Comparison of ENCODE assay signal across 8 mouse cellular contexts in the genomic region with DNA sequence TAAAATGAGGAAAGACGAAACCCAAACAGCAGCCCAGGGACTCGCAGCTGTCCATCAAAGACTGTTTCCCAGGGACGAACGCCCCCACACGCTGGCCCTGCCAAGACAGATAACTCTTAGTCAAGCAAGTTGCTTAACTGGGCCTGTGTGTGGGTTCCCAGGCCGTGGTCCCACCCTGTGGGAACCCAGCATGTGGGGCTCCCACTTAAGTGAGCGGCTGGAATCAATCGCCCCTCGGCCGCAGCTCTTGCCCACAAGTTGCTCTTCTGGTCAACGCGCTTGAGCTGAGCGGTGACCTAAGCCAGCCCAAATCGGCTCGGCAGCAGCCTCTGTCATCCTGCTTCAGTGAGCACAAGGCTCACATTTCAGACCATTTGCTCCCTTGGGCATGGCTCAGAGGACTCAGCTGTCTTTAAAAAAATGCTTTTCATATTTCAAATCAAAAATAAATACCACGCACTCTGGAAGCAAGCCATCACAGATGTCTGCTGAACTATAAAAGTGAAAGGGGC. TPM values are rescaled to one million over a fixed set of nuclear protein-coding genes. Genes with fewer than 3 reads are reported as not detected.
DNase-seq lines count a peak whose midpoint lies in the region; ATAC-seq lines count a peak whose summit lies in the region.

No protein-coding gene starts in this region.

- H3K27ac ChIP-seq in embryonic facial prominence, embryonic 15.5 days (replicated peaks): peak overlapping the region; percentile 63
- no peak overlapping the region for H3K27ac ChIP-seq in midbrain, embryonic 15.5 days

- H3K4me1 ChIP-seq in embryonic facial prominence, embryonic 15.5 days: peaks cover 68% of the 10 kb centered on the region
- peaks cover 10% of the 10 kb centered on the region for H3K4me1 ChIP-seq in midbrain, embryonic 15.5 days

- DNase-seq in left cerebral cortex, adult 18-20 months (ENCODE audit: low spot score in 2 of 2): peak; percentile 50 to 63
- no peak for DNase-seq in left cerebral cortex, adult 8-10 months (ENCODE audit: low spot score in 2 of 2)
- peak; percentile 57 for DNase-seq in adipocyte (ENCODE audit: low spot score)
- peak; percentile 40 to 62 for DNase-seq in kidney, postnatal 25 days
- DNase-seq in cerebellum, adult 9-10 months: no peak

- 28% methylated on average over 16 of the region's 16 CpGs for WGBS in embryonic facial prominence, embryonic 15.5 days
- WGBS in midbrain, embryonic 15.5 days: 53% methylated on average over 16 of the region's 16 CpGs

- H3K4me2 ChIP-seq in embryonic facial prominence, embryonic 15.5 days (replicated peaks): peak overlapping the region; percentile 22
- H3K4me2 ChIP-seq in midbrain, embryonic 15.5 days: no peak overlapping the region

- peak overlapping the region; percentile 16; the same call in 1 of the 2 replicates for H3K4me3 ChIP-seq in embryonic facial prominence, embryonic 15.5 days (replicated peaks)
- H3K4me3 ChIP-seq in midbrain, embryonic 15.5 days: no peak overlapping the region

- ATAC-seq in embryonic facial prominence, embryonic 15.5 days (ENCODE audit: insufficient number of reproducible peaks, low FRiP score, low TSS enrichment, low read depth): peak; percentile 71
- ATAC-seq in midbrain, embryonic 15.5 days (replicated peaks): no peak
- ATAC-seq in inflammation-experienced regulatory T-cells, adult 6 months: no peak

- no peaks in the 10 kb centered on the region for H3K36me3 ChIP-seq in embryonic facial prominence, embryonic 15.5 days
- H3K36me3 ChIP-seq in midbrain, embryonic 15.5 days (replicated peaks): no peaks in the 10 kb centered on the region

- H3K9me3 ChIP-seq in embryonic facial prominence, embryonic 15.5 days (replicated peaks): no peaks in the 10 kb centered on the region
- H3K9me3 ChIP-seq in midbrain, embryonic 15.5 days: no peaks in the 10 kb centered on the region

- no peaks in the 10 kb centered on the region for H3K27me3 ChIP-seq in embryonic facial prominence, embryonic 15.5 days
- no peaks in the 10 kb centered on the region for H3K27me3 ChIP-seq in midbrain, embryonic 15.5 days (replicated peaks)

- no peak overlapping the region for H3K9ac ChIP-seq in embryonic facial prominence, embryonic 15.5 days
- no peak overlapping the region for H3K9ac ChIP-seq in midbrain, embryonic 15.5 days

RNA-seq across cellular contexts. Expression of a gene that starts 55.2 kb away (rescaled TPM):
- 10 to 100 TPM; 58.2 to 70.2 TPM for total RNA-seq in left cerebral cortex, adult 18-20 months (2021)
- total RNA-seq in left cerebral cortex, adult 8-10 months (2022): 10 to 100 TPM; 52.3 to 57.3 (median 56.8) TPM
- polyA plus RNA-seq in embryonic facial prominence, embryonic 15.5 days (2015; fragmentation: Nextera tagmentation; extraction: Ambion mirVana): 23.5 and 25.4 TPM in 2 replicates
- polyA plus RNA-seq in midbrain, embryonic 15.5 days (2015; fragmentation: Nextera tagmentation; extraction: Ambion mirVana): 7.2 and 9.1 TPM in 2 replicates
- polyA plus RNA-seq in inflammation-experienced regulatory T-cells, adult 6 months (2017; shearing (Covaris generic)): 10 to 100 TPM; 16.5 to 24.6 (median 16.8) TPM

Comparison
In these comparisons a context has a peak if more than half of its experiments do, and no peak if none do; other contexts are left out.
1. DNase-seq: peak in left cerebral cortex, adult 18-20 months (2 of 2), adipocyte (single experiment) and kidney, postnatal 25 days (2 of 2); none in left cerebral cortex, adult 8-10 months (0 of 2) and cerebellum, adult 9-10 months (single experiment).